Mouse (Mus musculus) C2C12 (cell line): Measurements from ENCODE around the gene Prss57.
A peak's percentile ranks its signal among the peaks of the same experiment; 100 is the strongest.

Experiments used
- CTCF ChIP-seq: IDR thresholded peaks from one replicate; pipeline ENCODE4 v1.5.1; 2011; ENCODE audit not compliant: control insufficient read depth, insufficient read depth, insufficient read length
- FOSL1 ChIP-seq: IDR thresholded peaks from one replicate; pipeline ENCODE4 v1.8.0; 2011; ENCODE audit warnings: mild to moderate bottlenecking, low read length; ENCODE audit not compliant: poor library complexity, insufficient read depth, severe bottlenecking
- MAX ChIP-seq: IDR thresholded peaks from one replicate; pipeline ENCODE4 v1.6.1; 2011; ENCODE audit warnings: mild to moderate bottlenecking, control low read depth
- USF1 ChIP-seq: IDR thresholded peaks from one replicate; pipeline ENCODE4 v1.6.1; 2011; ENCODE audit warnings: low read depth, mild to moderate bottlenecking, control low read depth, moderate library complexity

DNA sequence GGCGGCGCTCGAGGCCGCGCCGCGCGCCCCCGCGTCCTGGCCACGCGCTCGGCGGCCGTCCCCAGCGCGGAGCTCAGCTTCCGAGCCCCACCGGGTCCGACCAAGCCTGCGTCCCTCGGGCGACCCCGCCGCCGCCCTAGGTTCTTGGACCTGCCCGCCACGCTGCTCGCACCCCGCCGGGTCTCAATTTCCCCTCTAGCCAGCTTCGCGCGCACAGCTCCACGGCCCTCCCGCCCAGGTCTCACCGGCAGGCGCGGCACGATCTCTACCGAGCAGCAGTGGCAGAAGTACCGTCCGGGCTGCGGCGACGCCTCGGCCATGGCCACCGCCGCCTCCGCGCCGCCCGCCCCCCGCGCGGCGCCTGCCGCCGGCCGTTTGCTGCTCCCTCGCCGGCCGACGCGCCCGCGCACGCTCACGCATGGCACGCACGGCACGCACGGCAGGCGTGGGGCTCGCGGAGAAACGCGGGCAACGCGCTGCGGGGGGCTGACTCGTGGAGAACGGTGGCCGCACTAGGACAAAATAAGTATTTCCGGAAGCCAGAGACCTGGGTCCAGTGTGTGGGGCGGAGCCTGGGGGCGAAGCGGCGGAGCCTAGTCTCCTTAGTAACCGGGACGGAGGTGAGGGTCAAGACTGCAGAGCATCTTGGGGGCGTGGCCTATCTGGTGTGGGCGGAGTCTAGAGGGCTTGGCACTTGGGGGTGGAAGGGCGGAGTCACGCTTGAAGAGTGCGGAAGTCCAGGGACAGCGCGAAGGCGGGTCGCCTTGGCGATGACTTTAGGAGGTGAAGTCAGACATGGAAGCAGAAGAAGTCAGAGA is 24.0 kb downstream of the Prss57 start, which contains the start of gene Rnf126:
- TF ChIP-seq CTCF (no peak), USF1 (no peak), MAX (peak; percentile 82), FOSL1 (no peak)
